In the genomic region with DNA sequence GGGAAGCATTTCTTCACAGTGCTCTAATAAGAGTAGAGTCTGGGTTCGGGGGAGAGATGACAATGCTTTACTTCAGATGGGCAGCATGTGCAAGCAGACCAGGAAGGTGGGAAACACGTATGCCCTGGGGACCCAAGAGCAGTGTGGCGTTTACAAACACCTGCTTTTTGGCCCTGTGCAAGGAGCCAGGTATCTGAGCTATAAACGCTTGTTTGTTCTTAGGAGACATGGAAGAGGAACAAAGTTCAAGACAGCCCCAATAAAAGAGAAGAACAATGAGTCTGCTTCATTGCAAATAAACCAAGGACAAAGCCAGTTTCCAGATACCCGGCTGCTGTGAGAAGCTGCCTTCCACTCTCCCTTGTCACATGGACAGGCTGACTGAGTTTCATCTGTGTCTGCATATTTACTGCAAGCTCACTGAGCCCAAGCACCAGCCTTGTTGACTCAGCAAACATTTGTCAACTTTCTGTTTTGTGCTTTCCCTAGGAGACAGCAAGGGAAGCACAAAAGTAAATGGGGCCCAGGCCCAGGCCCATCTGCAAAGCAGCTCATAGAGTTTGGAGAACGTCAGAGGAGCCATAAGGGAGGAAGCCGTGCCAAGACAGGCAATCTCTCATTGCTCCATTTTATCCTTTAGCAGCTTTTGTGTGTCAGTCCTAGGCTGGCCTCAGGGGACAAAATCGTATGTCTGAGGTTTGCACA, we compare ENCODE assay signal across 12 mouse cellular contexts.
DNase-seq lines count a peak whose midpoint lies in the region; ATAC-seq and TF ChIP-seq lines count a peak whose summit lies in the region.
"Had no signal": no experiment of that assay in that cellular context is flagged by ENCODE, and none has a peak within 500 bp of the region (broad histone marks: within the 10 kb centered on the region; RNA-seq: fewer than 3 reads in every experiment).

No protein-coding gene starts in this region.

- TF ChIP-seq CTCF in lung, postnatal 0 days (IDR thresholded peaks at IDR 0.05), result no peak

- H3K27me3 ChIP-seq in hindbrain, embryonic 15.5 days, result no peaks in the 10 kb centered on the region
- H3K27me3 ChIP-seq in hindbrain, embryonic 10.5 days (ENCODE audit: insufficient read depth, poor library complexity, severe bottlenecking), result no peaks in the 10 kb centered on the region
- no peaks in the 10 kb centered on the region for H3K27me3 ChIP-seq in lung, postnatal 0 days (replicated peaks; ENCODE audit: insufficient read depth, low read length)

- H3K9ac ChIP-seq in hindbrain, embryonic 15.5 days, result no peak overlapping the region
- H3K9ac ChIP-seq in lung, postnatal 0 days (replicated peaks; ENCODE audit: low read depth), result no peak overlapping the region
- H3K9ac ChIP-seq: liver, embryonic 14.5 days had no signal

- 59% methylated on average over 8 of the region's 8 CpGs for WGBS in hindbrain, embryonic 15.5 days
- 73% methylated on average over 8 of the region's 8 CpGs for WGBS in hindbrain, embryonic 10.5 days
- WGBS in lung, postnatal 0 days, result 40% methylated on average over 8 of the region's 8 CpGs

- no peak overlapping the region for H3K4me2 ChIP-seq in hindbrain, embryonic 15.5 days
- H3K4me2 ChIP-seq in lung, postnatal 0 days (replicated peaks; ENCODE audit: low read depth, low read length), result no peak overlapping the region

- no peaks in the 10 kb centered on the region for H3K4me1 ChIP-seq in hindbrain, embryonic 15.5 days (replicated peaks)
- 0 out of 2 replicates have a peak, but pooled peaks cover 3% of the 10 kb centered on the region for H3K4me1 ChIP-seq in hindbrain, embryonic 10.5 days (replicated peaks)
- no peaks in the 10 kb centered on the region for H3K4me1 ChIP-seq in lung, postnatal 0 days (ENCODE audit: insufficient read depth, low read depth, low read length)

- no peak overlapping the region for H3K27ac ChIP-seq in hindbrain, embryonic 15.5 days (replicated peaks)
- H3K27ac ChIP-seq in hindbrain, embryonic 10.5 days, result no peak overlapping the region
- no peak overlapping the region for H3K27ac ChIP-seq in lung, postnatal 0 days (ENCODE audit: low read length)
- H3K27ac ChIP-seq: liver, embryonic 14.5 days had no signal

- no peak for TF ChIP-seq EP300 in lung, postnatal 0 days (IDR thresholded peaks at IDR 0.05)

- no peak overlapping the region for H3K4me3 ChIP-seq in hindbrain, embryonic 15.5 days
- no peak overlapping the region for H3K4me3 ChIP-seq in hindbrain, embryonic 10.5 days
- no peak overlapping the region for H3K4me3 ChIP-seq in lung, postnatal 0 days (ENCODE audit: low read depth, low read length)

- ATAC-seq in hindbrain, embryonic 15.5 days (ENCODE audit: low FRiP score, low read depth), result peak; percentile 66; the same call in 1 of the 2 replicates
- ATAC-seq in lung, postnatal 0 days, result no peak

- DNase-seq in cerebellum, postnatal 14 days, result peak; percentile 20 to 22
- no peak for DNase-seq in cerebellum, postnatal 36 days
- no peak for DNase-seq in hindbrain, embryonic 10.5 days (ENCODE audit: low spot score)
- DNase-seq in lung, postnatal 0 days (ENCODE audit: low spot score), result peak; percentile 7
- no peak for DNase-seq in lung, postnatal 36 days
- DNase-seq in layer of hippocampus, adult 9-11 months, result peak; percentile 8
- no peak for DNase-seq in adrenal gland, postnatal 14 days
- DNase-seq: adrenal gland, adult 2 months; cerebellum, adult 2 months; thymus, postnatal 25 days had no signal

- H3K9me3 ChIP-seq in hindbrain, embryonic 15.5 days, result no peaks in the 10 kb centered on the region
- no peaks in the 10 kb centered on the region for H3K9me3 ChIP-seq in hindbrain, embryonic 10.5 days
- no peaks in the 10 kb centered on the region for H3K9me3 ChIP-seq in lung, postnatal 0 days (ENCODE audit: low read length)

- H3K36me3 ChIP-seq in hindbrain, embryonic 15.5 days, result no peaks in the 10 kb centered on the region
- H3K36me3 ChIP-seq in hindbrain, embryonic 10.5 days, result no peaks in the 10 kb centered on the region
- H3K36me3 ChIP-seq in lung, postnatal 0 days (ENCODE audit: insufficient read depth, low read length), result no peaks in the 10 kb centered on the region

Comparison
In these comparisons a context has a peak if more than half of its experiments do, and no peak if none do; other contexts are left out.
1. DNase-seq: peak in cerebellum, postnatal 14 days (2 of 2), lung, postnatal 0 days (single experiment) and layer of hippocampus, adult 9-11 months (single experiment); none in cerebellum, postnatal 36 days (0 of 2), hindbrain, embryonic 10.5 days (single experiment), lung, postnatal 36 days (single experiment) and adrenal gland, postnatal 14 days (single experiment).